Mouse (Mus musculus) limb, embryonic 10.5 days (tissue): ENCODE results near the gene Usp18. TPM values are rescaled to one million over a fixed set of nuclear protein-coding genes. Genes with fewer than 3 reads are reported as not detected.

Source experiments
- DNase-seq: peaks from one replicate; pipeline ENCODE4 v3.0.0-alpha.2; 2017; ENCODE audit warnings: low spot score
- H3K27ac ChIP-seq: fragments of 300-500 bp; sonication (generic); 2 replicates; pipeline ENCODE4 v1.5.1; 2016; ENCODE audit warnings: mild to moderate bottlenecking
- H3K27me3 ChIP-seq: fragments of 300-500 bp; sonication (generic); 2 replicates; pipeline ENCODE4 v1.6.1; 2016; ENCODE audit warnings: low read depth, mild to moderate bottlenecking; ENCODE audit not compliant: poor library complexity, severe bottlenecking
- H3K36me3 ChIP-seq: fragments of 300-500 bp; sonication (generic); 2 replicates; pipeline ENCODE4 v1.6.1; 2016; ENCODE audit warnings: mild to moderate bottlenecking, moderate library complexity
- H3K4me1 ChIP-seq: fragments of 300-500 bp; sonication (generic); 2 replicates; pipeline ENCODE4 v1.6.1; 2016
- H3K4me3 ChIP-seq: fragments of 300-500 bp; sonication (generic); 2 replicates; pipeline ENCODE4 v1.5.1; 2016; ENCODE audit warnings: mild to moderate bottlenecking, moderate library complexity
- H3K9me3 ChIP-seq: fragments of 300-500 bp; sonication (generic); replicated peaks from 2 replicates; pipeline ENCODE4 v1.6.1; 2016; ENCODE audit warnings: mild to moderate bottlenecking
- WGBS: fragments of 180-500 bp; shearing (Covaris S2); methylation state at CpG from one replicate; pipeline ENCODE4 v1.1.7; 2016; 5-methylcytosine and 5-hydroxymethylcytosine counted together
- polyA plus RNA-seq: library from polyadenylated mRNA; unstranded; fragments of >200 nt; fragmentation: Nextera tagmentation; extraction: Ambion mirVana; gene quantifications from 2 replicates; pipeline ENCODE4 v1.2.1, GENCODE M21; 2016

Gene Usp18
- polyA plus RNA-seq: 0.21 and 0.99 TPM in 2 replicates

DNA sequence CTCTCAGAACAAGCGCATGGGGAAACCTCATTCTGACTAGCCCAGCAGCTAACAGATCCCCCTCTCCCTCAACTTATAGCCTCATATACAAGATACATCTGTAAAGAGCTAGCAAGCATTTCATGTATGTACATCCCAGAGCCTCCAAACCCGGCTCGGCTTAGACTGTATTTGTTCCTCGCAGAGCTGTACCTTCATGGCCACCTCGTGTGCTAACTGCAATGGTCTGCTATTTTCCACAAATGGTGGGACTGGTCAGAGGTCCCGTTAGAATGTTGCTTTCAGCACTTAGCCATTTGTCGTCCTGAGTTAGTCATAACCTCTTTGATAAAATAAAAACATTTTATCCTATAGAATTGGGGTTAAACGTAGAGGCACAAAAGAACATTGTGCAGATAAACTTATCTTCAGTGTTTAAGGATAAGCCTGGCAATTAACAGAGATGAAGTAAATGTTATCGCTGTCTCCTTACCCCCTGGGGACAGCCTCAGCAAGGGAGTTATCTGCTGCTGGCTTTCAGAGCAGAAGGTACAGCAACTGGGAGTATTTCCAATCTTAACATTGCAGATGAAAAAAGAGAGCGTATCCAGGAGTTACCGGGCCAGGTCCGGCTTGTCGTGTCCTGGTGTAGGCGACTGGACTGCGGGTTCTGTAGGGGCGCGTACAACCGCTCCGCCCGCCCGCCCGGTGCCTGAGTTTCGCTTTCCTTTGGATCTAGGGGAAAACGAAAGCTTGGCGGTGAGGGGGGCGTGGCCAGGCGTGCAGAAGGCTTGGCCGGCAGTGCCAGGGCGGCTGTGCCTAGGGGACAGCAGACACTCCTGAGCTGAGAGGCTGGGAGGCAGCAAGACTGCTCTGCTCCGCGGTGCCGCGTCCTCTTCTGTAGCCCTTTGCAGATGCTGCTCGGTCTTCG is at the start of gene Usp18:
TSS of gene Usp18 (plus strand) at position 780 of the 910 bp plus-strand sequence.
- Histone ChIP-seq H3K9me3 (no peaks in the 10 kb centered on the region), H3K36me3 (no peaks in the 10 kb centered on the region), H3K27me3 (peaks cover 37% of the 10 kb centered on the region), H3K4me3 (peak within 1 kb of the TSS; percentile 64), H3K4me1 (peaks cover 10% of the 10 kb centered on the region), H3K27ac (no peak within 1 kb of the TSS)
- WGBS: 9% methylated on average over 35 of the region's 35 CpGs
- peak; percentile 83 for DNase-seq

GRCm38 (mm10) chr6:121197807-121198365 is 47.8 kb upstream of the Usp18 start:
- Histone ChIP-seq H3K9me3 (no peaks in the 10 kb centered on the region), H3K27ac (peak overlapping the region; percentile 25), H3K27me3 (peaks cover 9% of the 10 kb centered on the region), H3K4me1 (peaks cover 40% of the 10 kb centered on the region), H3K4me3 (no peak overlapping the region), H3K36me3 (peaks cover 21% of the 10 kb centered on the region)
- DNase-seq: peak; percentile 69
- WGBS: 9% methylated on average over 9 of the region's 9 CpGs

DNA sequence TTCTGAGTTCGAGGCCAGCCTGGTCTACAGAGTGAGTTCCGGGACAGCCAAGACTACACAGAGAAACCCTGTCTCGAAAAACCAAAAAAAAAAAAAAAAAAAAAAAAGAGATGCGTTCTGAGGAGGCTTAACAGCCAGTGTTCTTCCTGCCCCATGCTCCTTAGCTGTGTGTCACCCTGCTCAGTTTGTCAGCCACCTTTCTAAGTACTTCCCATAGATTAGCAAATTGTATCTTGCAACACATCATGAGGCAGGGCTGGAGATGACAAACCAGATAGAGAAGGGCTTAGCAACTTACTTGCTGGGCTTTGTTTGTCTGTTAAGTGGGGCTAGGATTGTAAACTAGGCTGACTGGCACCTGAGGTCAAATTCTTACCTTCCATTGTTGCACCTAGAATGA is 45.2 kb upstream of the Usp18 start:
- no peak for DNase-seq
- WGBS: 86% methylated on average over 4 of the region's 4 CpGs

DNA sequence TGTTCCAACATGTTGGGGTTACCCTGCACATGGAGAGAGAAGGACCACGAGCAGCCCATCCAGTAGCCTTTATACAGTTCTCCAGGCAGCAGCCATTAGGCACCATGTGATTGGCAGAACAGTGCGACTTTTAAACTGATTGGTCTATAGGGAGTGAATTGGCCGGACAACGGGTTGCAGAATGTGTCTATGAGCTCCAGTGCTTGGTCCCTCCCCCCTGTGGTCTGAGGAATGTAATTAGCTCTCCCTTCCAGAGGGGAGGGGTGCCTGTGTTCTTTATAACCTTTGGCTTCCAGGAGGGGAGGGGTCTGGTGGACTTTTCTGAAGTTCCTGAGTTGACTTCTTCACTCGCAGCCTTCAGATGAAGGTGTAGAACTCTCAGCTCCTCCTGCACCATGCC is 43.7 kb upstream of the Usp18 start:
- 71% methylated on average over 5 of the region's 5 CpGs for WGBS
- H3K27ac ChIP-seq: no peak overlapping the region
- peaks cover 18% of the 10 kb centered on the region for H3K4me1 ChIP-seq
- 0 out of 2 replicates have a peak, but pooled peaks cover 3% of the 10 kb centered on the region for H3K36me3 ChIP-seq
- H3K9me3 ChIP-seq: no peaks in the 10 kb centered on the region
- no peaks in the 10 kb centered on the region for H3K27me3 ChIP-seq
- H3K4me3 ChIP-seq: no peak overlapping the region
- DNase-seq: no peak

More for the DNA sequence above, 45.2 kb upstream of the Usp18 start:
- Histone ChIP-seq H3K27ac (no peak overlapping the region), H3K36me3 (0 out of 2 replicates have a peak, but pooled peaks cover 7% of the 10 kb centered on the region), H3K4me3 (no peak overlapping the region), H3K9me3 (no peaks in the 10 kb centered on the region), H3K4me1 (peaks cover 21% of the 10 kb centered on the region), H3K27me3 (peaks cover 4% of the 10 kb centered on the region)

- no peak overlapping the region for H3K27ac ChIP-seq
- WGBS: 89% methylated on average over 5 of the region's 5 CpGs
- no peak for DNase-seq
- H3K36me3 ChIP-seq: 0 out of 2 replicates have a peak, but pooled peaks cover 3% of the 10 kb centered on the region
- H3K4me1 ChIP-seq: peaks cover 16% of the 10 kb centered on the region
- H3K4me3 ChIP-seq: no peak overlapping the region
- H3K27me3 ChIP-seq: peaks cover 31% of the 10 kb centered on the region
- H3K9me3 ChIP-seq: no peaks in the 10 kb centered on the region
Observed at GRCm38 (mm10) chr6:121206481-121206880, 39.2 kb upstream of the Usp18 start.

- H3K27ac ChIP-seq: no peak overlapping the region
- H3K4me3 ChIP-seq: no peak overlapping the region
- 79% methylated on average over 2 of the region's 2 CpGs for WGBS
- peaks cover 19% of the 10 kb centered on the region for H3K4me1 ChIP-seq
- no peaks in the 10 kb centered on the region for H3K9me3 ChIP-seq
- H3K27me3 ChIP-seq: peaks cover 58% of the 10 kb centered on the region
- H3K36me3 ChIP-seq: no peaks in the 10 kb centered on the region
- no peak for DNase-seq
Observed at GRCm38 (mm10) chr6:121209584-121209983, 36.1 kb upstream of the Usp18 start.

DNA sequence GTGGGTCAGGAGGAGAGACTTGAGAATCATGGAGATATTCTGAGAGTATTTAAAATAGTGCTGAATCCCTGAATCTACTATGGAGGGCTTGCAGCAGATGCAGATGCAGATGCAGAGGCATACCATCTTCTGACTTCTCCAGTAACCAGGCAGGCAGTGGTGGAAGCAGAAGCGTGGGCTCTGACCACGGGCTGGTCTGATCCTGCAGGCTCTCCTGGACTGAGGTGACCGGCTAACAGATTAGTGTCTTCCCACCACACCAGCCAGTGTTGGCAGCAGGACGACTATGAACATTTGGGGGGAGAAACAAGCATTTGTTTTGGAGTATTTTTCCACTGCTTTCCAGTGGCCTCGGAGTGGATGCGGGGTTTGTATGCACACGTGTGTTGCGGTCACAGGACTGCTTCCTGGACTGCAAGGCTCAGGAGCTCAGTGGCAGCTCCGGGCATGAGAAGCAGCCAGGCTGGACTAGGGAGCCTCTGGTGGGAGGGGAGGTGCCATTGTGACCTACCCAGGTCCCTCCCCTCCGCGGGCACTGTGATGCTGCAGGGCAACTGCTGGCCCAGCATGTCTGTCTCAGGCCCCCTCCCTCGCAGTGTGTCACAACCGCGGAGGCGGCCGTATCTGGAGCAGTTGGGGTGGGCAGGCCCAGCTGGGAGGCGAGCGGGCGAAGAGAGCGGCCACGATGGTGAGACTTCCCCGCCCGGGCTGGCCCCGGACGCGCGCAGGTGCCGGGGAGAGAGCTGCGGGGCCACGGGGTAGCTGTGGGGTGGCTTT is 35.4 kb upstream of the Usp18 start, which contains the start of gene Tuba8:
TSS of gene Tuba8 (plus strand) at position 548 of the 777 bp plus-strand sequence.
- WGBS: 6% methylated on average over 30 of the region's 30 CpGs
- Histone ChIP-seq H3K27ac (no peak within 1 kb of the TSS), H3K36me3 (no peaks in the 10 kb centered on the region), H3K4me3 (peak within 1 kb of the TSS; percentile 50), H3K27me3 (peaks cover 58% of the 10 kb centered on the region), H3K4me1 (peaks cover 19% of the 10 kb centered on the region), H3K9me3 (no peaks in the 10 kb centered on the region)
- DNase-seq: peak; percentile 65

GRCm38 (mm10) chr6:121210926-121211289 is 34.8 kb upstream of the Usp18 start:
- WGBS: 2% methylated on average over 12 of the region's 12 CpGs
- peaks cover 19% of the 10 kb centered on the region for H3K4me1 ChIP-seq
- H3K36me3 ChIP-seq: no peaks in the 10 kb centered on the region
- peaks cover 58% of the 10 kb centered on the region for H3K27me3 ChIP-seq
- H3K4me3 ChIP-seq: peak overlapping the region; percentile 50
- H3K9me3 ChIP-seq: no peaks in the 10 kb centered on the region
- H3K27ac ChIP-seq: no peak overlapping the region
- peak; percentile 47 for DNase-seq

DNA sequence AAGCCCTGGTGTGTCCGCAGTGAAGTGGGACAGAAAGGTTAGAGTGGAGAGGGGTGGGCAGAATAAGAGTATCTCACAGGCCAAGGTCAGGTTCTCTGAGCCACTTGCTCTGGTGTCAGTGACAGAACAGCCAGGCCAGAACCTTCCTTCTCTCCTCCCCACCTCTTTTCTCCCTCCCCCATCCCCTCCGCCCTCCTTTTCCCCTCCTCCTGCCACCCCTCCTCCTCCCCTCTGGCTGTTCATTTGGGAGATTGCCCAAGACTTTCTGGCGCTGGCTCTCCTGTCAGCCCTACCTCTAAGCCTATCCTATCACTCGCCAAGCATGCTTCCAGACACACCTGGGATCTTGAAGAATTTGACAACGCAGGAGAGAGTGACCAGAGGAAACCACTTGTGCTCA is 34.0 kb upstream of the Usp18 start:
- Histone ChIP-seq H3K9me3 (no peaks in the 10 kb centered on the region), H3K4me1 (peaks cover 19% of the 10 kb centered on the region), H3K4me3 (peak overlapping the region; percentile 50), H3K27me3 (peaks cover 58% of the 10 kb centered on the region), H3K27ac (no peak overlapping the region), H3K36me3 (no peaks in the 10 kb centered on the region)
- DNase-seq: no peak
- 8% methylated on average over 4 of the region's 5 CpGs for WGBS

DNA sequence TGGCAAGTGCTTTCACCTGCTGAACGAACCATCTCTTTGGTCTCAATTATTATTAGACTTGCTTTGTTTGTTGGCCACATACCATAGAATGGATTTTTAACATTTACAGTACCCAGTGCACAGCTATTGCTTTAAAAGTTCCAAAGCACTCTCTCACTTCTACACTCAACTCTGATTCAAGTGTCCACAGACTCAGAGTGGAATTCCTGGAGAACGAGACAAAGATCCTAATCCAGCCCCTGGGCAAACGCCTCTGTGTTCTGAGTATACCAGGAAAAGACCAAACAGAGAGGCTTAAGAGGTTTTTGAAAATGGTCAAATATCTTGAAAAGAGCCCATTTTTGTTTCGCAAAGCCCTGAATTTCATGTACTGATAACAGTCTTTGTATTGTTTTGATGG is 32.7 kb upstream of the Usp18 start:
- no peak overlapping the region for H3K27ac ChIP-seq
- H3K36me3 ChIP-seq: no peaks in the 10 kb centered on the region
- no peak for DNase-seq
- H3K4me1 ChIP-seq: peaks cover 19% of the 10 kb centered on the region
- 88% methylated on average over 4 of the region's 4 CpGs for WGBS
- no peak overlapping the region for H3K4me3 ChIP-seq
- peaks cover 58% of the 10 kb centered on the region for H3K27me3 ChIP-seq
- no peaks in the 10 kb centered on the region for H3K9me3 ChIP-seq

- Histone ChIP-seq H3K27me3 (peaks cover 50% of the 10 kb centered on the region), H3K9me3 (no peaks in the 10 kb centered on the region), H3K4me1 (peaks cover 19% of the 10 kb centered on the region), H3K27ac (no peak overlapping the region), H3K36me3 (no peaks in the 10 kb centered on the region), H3K4me3 (no peak overlapping the region)
- DNase-seq: no peak
- 93% methylated on average over 5 of the region's 5 CpGs for WGBS
Observed at GRCm38 (mm10) chr6:121214221-121214620, 31.5 kb upstream of the Usp18 start.

GRCm38 (mm10) chr6:121214667-121215330 is 30.9 kb upstream of the Usp18 start:
- Histone ChIP-seq H3K4me1 (peaks cover 19% of the 10 kb centered on the region), H3K4me3 (no peak overlapping the region), H3K36me3 (no peaks in the 10 kb centered on the region), H3K27me3 (peaks cover 44% of the 10 kb centered on the region), H3K9me3 (no peaks in the 10 kb centered on the region), H3K27ac (no peak overlapping the region)
- no peak for DNase-seq
- 86% methylated on average over 8 of the region's 8 CpGs for WGBS
